Mouse (Mus musculus): ENCODE results near the gene Uncx. TPM values are rescaled to one million over a fixed set of nuclear protein-coding genes. Genes with fewer than 3 reads are reported as not detected.
A peak's percentile ranks its signal among the peaks of the same experiment; 100 is the strongest.

The Uncx gene
- polyA plus RNA-seq, 1 experiment from 2014 or later: not detected

DNA sequence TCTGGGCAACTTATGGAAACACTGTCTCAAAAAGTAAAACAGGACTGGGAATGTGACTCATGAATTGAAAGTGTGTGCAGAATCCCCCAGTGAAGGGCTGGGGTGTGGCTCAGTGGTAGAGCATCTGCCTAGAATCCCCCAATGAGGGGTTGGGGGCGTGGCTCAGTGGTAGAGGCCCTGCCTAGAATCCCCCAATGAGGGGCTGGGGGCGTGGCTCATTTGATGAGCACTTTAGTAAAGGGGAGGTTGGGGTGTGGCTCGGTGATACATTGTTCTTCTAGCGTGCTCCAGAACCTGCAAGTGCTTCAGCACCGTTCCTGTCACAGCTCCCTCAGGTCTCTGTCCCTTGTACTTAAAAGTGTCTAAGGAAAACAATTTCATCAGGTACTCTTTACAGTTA is 37.1 kb upstream of the Uncx start:
- ATAC-seq (ENCODE audit: insufficient number of reproducible peaks, insufficient read depth, low FRiP score, low read depth): no peak
- no peaks in the 10 kb centered on the region for H3K36me3 ChIP-seq (ENCODE audit: control insufficient read depth, insufficient read depth, low read length)
- no peaks in the 10 kb centered on the region for H3K9me3 ChIP-seq (ENCODE audit: control insufficient read depth, low read length)
- no peak overlapping the region for H3K4me2 ChIP-seq (ENCODE audit: low read length)
- H3K4me3 ChIP-seq (ENCODE audit: control insufficient read depth in 1 of 2, insufficient read depth in 1 of 2, low read depth in 1 of 2, low read length in 2 of 2): no peak overlapping the region
- H3K27ac ChIP-seq (replicated peaks in 1 of 2; ENCODE audit: control insufficient read depth in 1 of 2, insufficient read depth in 1 of 2, low read depth in 2 of 2, low read length in 2 of 2): no peak overlapping the region
- peaks cover 29% of the 10 kb centered on the region for H3K27me3 ChIP-seq (ENCODE audit: control insufficient read depth, insufficient read depth, low read length)
- 10% methylated on average over 5 of the region's 5 CpGs for WGBS
- H3K9ac ChIP-seq (ENCODE audit: low read length): no peak overlapping the region
- H3K4me1 ChIP-seq (ENCODE audit: control insufficient read depth in 2 of 2, insufficient read depth in 2 of 2, low read length in 2 of 2): no peaks in the 10 kb centered on the region; a peak in 1 of 4 replicates

DNA sequence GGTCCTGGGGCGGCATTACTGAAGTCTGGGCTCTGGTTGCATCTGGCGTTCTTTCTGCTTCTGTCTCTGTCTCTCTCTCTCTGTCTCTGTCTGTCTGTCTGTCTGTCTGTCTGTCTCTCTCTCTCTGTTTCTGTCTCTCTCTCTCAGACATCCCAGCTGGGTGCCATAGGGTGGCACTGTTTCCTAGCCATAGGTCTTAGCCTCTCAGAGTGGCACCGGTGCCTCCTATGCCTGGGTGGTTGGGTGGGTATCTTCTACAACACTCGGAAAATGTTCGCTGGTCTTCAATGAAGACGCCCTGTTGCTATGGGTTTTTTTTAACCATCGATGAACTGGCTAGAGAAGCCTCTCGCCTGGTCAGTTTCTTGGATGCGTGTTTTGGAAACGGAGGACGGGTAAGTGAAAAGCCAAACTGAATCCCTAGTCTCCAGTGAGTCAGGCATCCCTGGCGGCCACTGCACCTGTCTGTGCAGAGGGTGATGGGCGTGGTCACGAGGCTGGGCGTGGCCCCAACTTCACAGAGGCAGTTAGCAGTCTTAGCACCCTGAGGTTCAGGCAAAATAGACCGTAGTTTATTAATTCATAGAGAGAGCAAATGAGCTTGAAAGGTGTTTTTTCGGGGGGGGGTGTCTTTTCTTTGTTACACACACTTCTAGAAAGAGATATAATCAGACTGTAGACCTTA is 32.5 kb upstream of the Uncx start:
- H3K27ac ChIP-seq (replicated peaks in 1 of 2; ENCODE audit: control insufficient read depth in 1 of 2, insufficient read depth in 1 of 2, low read depth in 2 of 2, low read length in 2 of 2): no peak overlapping the region
- ATAC-seq (ENCODE audit: insufficient number of reproducible peaks, insufficient read depth, low FRiP score, low read depth): no peak

DNA sequence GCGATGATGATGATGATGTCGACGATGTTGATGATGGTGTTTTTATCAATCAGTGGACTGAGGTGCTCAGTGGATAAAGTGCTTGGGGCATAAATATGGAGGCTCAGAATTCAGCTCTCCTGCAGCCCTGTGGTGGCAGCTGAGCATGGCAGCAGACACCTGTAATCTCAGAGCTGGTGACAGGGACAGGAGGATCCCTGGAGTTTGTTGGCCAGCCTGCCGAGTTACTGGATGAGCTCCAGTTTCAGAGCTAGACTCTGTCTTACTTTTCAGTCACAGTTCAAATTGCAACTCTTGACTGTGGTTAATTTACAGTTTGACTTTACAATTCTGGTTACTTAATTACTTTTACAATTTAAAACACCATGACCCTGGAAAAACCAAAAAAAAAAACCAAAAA is 31.1 kb upstream of the Uncx start:
- WGBS: 80% methylated on average over 4 of the region's 4 CpGs
- H3K4me2 ChIP-seq (ENCODE audit: low read length): no peak overlapping the region
- no peak overlapping the region for H3K4me3 ChIP-seq (ENCODE audit: control insufficient read depth in 1 of 2, insufficient read depth in 1 of 2, low read depth in 1 of 2, low read length in 2 of 2)
- no peaks in the 10 kb centered on the region for H3K36me3 ChIP-seq (ENCODE audit: control insufficient read depth, insufficient read depth, low read length)
- no peak overlapping the region for H3K9ac ChIP-seq (ENCODE audit: low read length)
- no peaks in the 10 kb centered on the region for H3K9me3 ChIP-seq (ENCODE audit: control insufficient read depth, low read length)
- no peak for ATAC-seq (ENCODE audit: insufficient number of reproducible peaks, insufficient read depth, low FRiP score, low read depth)
- H3K27ac ChIP-seq (replicated peaks in 1 of 2; ENCODE audit: control insufficient read depth in 1 of 2, insufficient read depth in 1 of 2, low read depth in 2 of 2, low read length in 2 of 2): no peak overlapping the region
- peaks cover 19% of the 10 kb centered on the region for H3K27me3 ChIP-seq (ENCODE audit: control insufficient read depth, insufficient read depth, low read length)
- peaks cover 3 to 5% of the 10 kb centered on the region in 2 experiments; a peak in 1 of 4 replicates for H3K4me1 ChIP-seq (ENCODE audit: control insufficient read depth in 2 of 2, insufficient read depth in 2 of 2, low read length in 2 of 2)

More for the DNA sequence above, 32.5 kb upstream of the Uncx start:
- Histone ChIP-seq H3K27me3 (ENCODE audit: control insufficient read depth, insufficient read depth, low read length) (peaks cover 24% of the 10 kb centered on the region), H3K9me3 (ENCODE audit: control insufficient read depth, low read length) (no peaks in the 10 kb centered on the region), H3K4me2 (ENCODE audit: low read length) (no peak overlapping the region; the same call in 1 of the 2 replicates), H3K36me3 (ENCODE audit: control insufficient read depth, insufficient read depth, low read length) (no peaks in the 10 kb centered on the region), H3K9ac (ENCODE audit: low read length) (no peak overlapping the region), H3K4me3 (ENCODE audit: control insufficient read depth in 1 of 2, insufficient read depth in 1 of 2, low read depth in 1 of 2, low read length in 2 of 2) (no peak overlapping the region), H3K4me1 (ENCODE audit: control insufficient read depth in 2 of 2, insufficient read depth in 2 of 2, low read length in 2 of 2) (no peaks in the 10 kb centered on the region; a peak in 1 of 4 replicates)
- WGBS: 13% methylated on average over 17 of the region's 17 CpGs

DNA sequence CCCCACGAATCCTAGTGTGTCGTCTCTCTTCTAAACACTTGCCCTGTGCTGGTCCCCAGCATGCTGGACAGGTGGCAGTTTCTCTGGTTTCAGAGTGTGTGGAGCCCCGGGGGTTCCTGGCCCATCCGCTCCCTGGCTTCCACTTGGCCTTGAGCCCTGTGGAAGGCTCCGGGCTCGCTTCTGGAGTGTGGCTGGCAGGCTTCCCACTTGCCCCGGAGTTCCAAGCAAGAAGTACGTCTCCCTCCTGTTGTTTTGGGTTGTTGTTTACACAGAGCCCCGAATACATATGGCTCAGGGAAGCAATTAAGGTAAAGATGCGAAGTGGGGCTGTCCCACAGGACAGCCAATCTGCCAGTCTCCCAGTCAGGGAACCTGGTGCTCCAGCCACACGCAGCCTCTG is 27.0 kb upstream of the Uncx start:
- WGBS: 26% methylated on average over 11 of the region's 11 CpGs
- Histone ChIP-seq H3K9me3 (ENCODE audit: control insufficient read depth, low read length) (no peaks in the 10 kb centered on the region), H3K9ac (ENCODE audit: low read length) (no peak overlapping the region), H3K36me3 (ENCODE audit: control insufficient read depth, insufficient read depth, low read length) (no peaks in the 10 kb centered on the region), H3K4me1 (ENCODE audit: control insufficient read depth in 2 of 2, insufficient read depth in 2 of 2, low read length in 2 of 2) (peaks cover 17 to 22% of the 10 kb centered on the region in 2 experiments), H3K27ac (replicated peaks in 1 of 2; ENCODE audit: control insufficient read depth in 1 of 2, insufficient read depth in 1 of 2, low read depth in 2 of 2, low read length in 2 of 2) (no peak overlapping the region), H3K4me2 (ENCODE audit: low read length) (peak overlapping the region; percentile 40), H3K4me3 (ENCODE audit: control insufficient read depth in 1 of 2, insufficient read depth in 1 of 2, low read depth in 1 of 2, low read length in 2 of 2) (no peak overlapping the region), H3K27me3 (ENCODE audit: control insufficient read depth, insufficient read depth, low read length) (no peaks in the 10 kb centered on the region)
- no peak for ATAC-seq (ENCODE audit: insufficient number of reproducible peaks, insufficient read depth, low FRiP score, low read depth)

DNA sequence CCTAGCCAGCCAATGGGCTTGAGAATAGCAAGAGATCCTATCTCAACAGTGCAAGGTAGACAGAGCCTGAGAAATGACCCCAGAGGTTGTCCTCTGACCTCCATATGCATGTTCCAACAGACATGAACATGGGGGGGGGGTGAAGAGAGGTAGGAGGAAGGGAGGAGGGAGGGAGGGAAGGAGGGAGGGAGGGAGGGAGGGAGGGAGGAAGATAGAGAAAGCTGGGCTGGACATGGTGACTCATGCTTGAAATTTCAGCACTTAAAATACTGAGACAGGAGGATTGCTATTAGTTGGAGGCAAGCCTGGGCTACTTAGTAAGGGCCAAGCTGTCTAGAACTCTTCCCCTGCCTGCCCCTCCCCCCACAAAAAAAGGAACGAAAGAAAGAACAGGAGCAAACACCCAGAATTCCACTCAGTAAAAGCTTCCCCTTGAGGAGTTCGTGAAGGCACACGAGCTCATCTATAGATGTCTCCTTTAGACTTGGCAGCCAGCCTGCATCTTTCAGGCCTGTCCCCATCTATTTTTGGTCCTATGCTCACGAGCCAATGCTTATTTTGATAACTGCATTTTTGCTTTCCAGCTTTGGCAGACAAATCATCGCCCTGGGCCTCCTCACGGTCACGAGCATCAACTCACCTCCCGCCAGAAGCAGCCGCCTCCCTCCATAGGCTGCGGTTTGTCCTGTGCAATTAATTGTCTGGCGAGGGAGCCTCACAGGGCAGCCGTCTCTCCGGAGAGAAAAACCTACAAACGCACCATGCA is 23.0 kb upstream of the Uncx start:
- Histone ChIP-seq H3K4me2 (ENCODE audit: low read length) (peak overlapping the region; percentile 39), H3K9ac (ENCODE audit: low read length) (no peak overlapping the region), H3K36me3 (ENCODE audit: control insufficient read depth, insufficient read depth, low read length) (no peaks in the 10 kb centered on the region), H3K4me3 (ENCODE audit: control insufficient read depth in 1 of 2, insufficient read depth in 1 of 2, low read depth in 1 of 2, low read length in 2 of 2) (no peak overlapping the region), H3K27me3 (ENCODE audit: control insufficient read depth, insufficient read depth, low read length) (no peaks in the 10 kb centered on the region), H3K27ac (replicated peaks in 1 of 2; ENCODE audit: control insufficient read depth in 1 of 2, insufficient read depth in 1 of 2, low read depth in 2 of 2, low read length in 2 of 2) (peak overlapping the region; percentile 88 to 89), H3K4me1 (ENCODE audit: control insufficient read depth in 2 of 2, insufficient read depth in 2 of 2, low read length in 2 of 2) (peaks cover 25 to 31% of the 10 kb centered on the region in 2 experiments), H3K9me3 (ENCODE audit: control insufficient read depth, low read length) (no peaks in the 10 kb centered on the region)
- peak; percentile 83 for ATAC-seq (ENCODE audit: insufficient number of reproducible peaks, insufficient read depth, low FRiP score, low read depth)
- 12% methylated on average over 14 of the region's 14 CpGs for WGBS

DNA sequence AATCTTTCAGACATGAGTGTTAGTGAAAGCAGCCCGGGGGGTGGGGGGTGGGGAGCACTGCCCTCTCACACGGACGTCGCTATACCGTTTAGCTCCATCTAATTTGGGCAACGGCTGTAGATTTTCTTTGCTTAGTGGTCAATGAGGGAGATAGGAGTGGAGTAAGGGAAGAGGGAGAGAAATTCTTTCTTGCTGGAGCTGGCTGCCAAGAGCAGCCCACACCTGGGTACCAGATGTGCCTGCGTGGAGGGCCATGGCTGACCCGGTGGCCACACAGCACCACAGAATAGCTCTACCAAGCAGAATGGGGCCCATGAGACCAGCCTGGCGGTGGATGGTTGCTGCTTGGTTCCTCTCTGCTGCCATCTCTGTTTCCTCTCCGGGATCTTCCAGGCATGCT is 21.3 kb upstream of the Uncx start:
- Histone ChIP-seq H3K9ac (ENCODE audit: low read length) (no peak overlapping the region), H3K4me3 (ENCODE audit: control insufficient read depth in 1 of 2, insufficient read depth in 1 of 2, low read depth in 1 of 2, low read length in 2 of 2) (no peak overlapping the region), H3K27ac (replicated peaks in 1 of 2; ENCODE audit: control insufficient read depth in 1 of 2, insufficient read depth in 1 of 2, low read depth in 2 of 2, low read length in 2 of 2) (peak overlapping the region in 1 of 2 experiments; percentile 89; a peak in 1 of 4 replicates), H3K27me3 (ENCODE audit: control insufficient read depth, insufficient read depth, low read length) (0 out of 2 replicates have a peak, but pooled peaks cover 3% of the 10 kb centered on the region), H3K36me3 (ENCODE audit: control insufficient read depth, insufficient read depth, low read length) (no peaks in the 10 kb centered on the region), H3K4me2 (ENCODE audit: low read length) (no peak overlapping the region), H3K4me1 (ENCODE audit: control insufficient read depth in 2 of 2, insufficient read depth in 2 of 2, low read length in 2 of 2) (peaks cover 21 to 26% of the 10 kb centered on the region in 2 experiments), H3K9me3 (ENCODE audit: control insufficient read depth, low read length) (no peaks in the 10 kb centered on the region)
- ATAC-seq (ENCODE audit: insufficient number of reproducible peaks, insufficient read depth, low FRiP score, low read depth): no peak
- 56% methylated on average over 10 of the region's 10 CpGs for WGBS

DNA sequence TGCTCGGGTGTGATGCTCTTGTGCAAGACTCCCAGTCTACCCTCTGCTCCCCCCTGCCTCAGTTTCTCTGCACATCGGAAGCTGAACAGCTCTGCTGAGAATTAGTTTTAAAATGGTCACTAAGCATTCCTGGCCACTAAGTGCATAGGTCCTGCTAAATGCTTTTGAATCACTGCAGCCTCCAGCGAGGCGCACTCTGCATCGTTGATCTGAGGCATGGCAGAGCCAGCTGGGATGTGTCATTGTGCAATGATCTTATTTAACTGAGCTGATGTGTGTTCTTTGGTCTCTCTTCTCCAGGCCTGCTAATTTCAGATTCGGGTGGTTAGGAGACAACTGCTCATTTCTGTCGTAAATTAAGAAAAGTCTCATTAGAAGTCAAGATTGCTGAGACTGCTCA is 14.4 kb upstream of the Uncx start:
- H3K4me3 ChIP-seq (ENCODE audit: control insufficient read depth in 1 of 2, insufficient read depth in 1 of 2, low read depth in 1 of 2, low read length in 2 of 2): no peak overlapping the region
- 59% methylated on average over 7 of the region's 7 CpGs for WGBS
- H3K4me1 ChIP-seq (ENCODE audit: control insufficient read depth in 2 of 2, insufficient read depth in 2 of 2, low read length in 2 of 2): no peaks in the 10 kb centered on the region; a peak in 1 of 4 replicates
- ATAC-seq (ENCODE audit: insufficient number of reproducible peaks, insufficient read depth, low FRiP score, low read depth): no peak
- H3K9me3 ChIP-seq (ENCODE audit: control insufficient read depth, low read length): no peaks in the 10 kb centered on the region
- peaks cover 39% of the 10 kb centered on the region for H3K27me3 ChIP-seq (ENCODE audit: control insufficient read depth, insufficient read depth, low read length)
- no peak overlapping the region for H3K9ac ChIP-seq (ENCODE audit: low read length)
- no peaks in the 10 kb centered on the region for H3K36me3 ChIP-seq (ENCODE audit: control insufficient read depth, insufficient read depth, low read length)
- H3K27ac ChIP-seq (replicated peaks in 1 of 2; ENCODE audit: control insufficient read depth in 1 of 2, insufficient read depth in 1 of 2, low read depth in 2 of 2, low read length in 2 of 2): no peak overlapping the region
- no peak overlapping the region for H3K4me2 ChIP-seq (ENCODE audit: low read length)
